Mouse (Mus musculus) heart, adult 18-20 months (tissue): ENCODE results near the gene Sprr1b. TPM values are rescaled to one million over a fixed set of nuclear protein-coding genes. Genes with fewer than 3 reads are reported as not detected.
"Not testable (repeated sequence)": the region's sequence is repeated elsewhere in the genome, so short reads cannot be mapped to it uniquely, and the experiment has no call there.

Experiments
- DNase-seq, 2 experiments: peaks; one replicate each; pipeline ENCODE4 v3.0.0; 2021 to 2022; ENCODE audit warnings: mixed read lengths in 1 of 2
- long read RNA-seq, 2 experiments: library from polyadenylated mRNA; stranded (forward); transcript quantifications; one replicate each; pipeline ENCODE4 v2.0.0; 2021
- total RNA-seq, 2 experiments: library from RNA; stranded (reverse); gene quantifications; 2 replicates each; pipeline ENCODE4 v1.2.3; 2021

The Sprr1b gene
- not detected for total RNA-seq
- long read RNA-seq, experiment 1 = 0 reads
- long read RNA-seq, experiment 2 = 0 reads

GRCm38 (mm10) chr3:92438689-92439088 lies at the start of gene Sprr1b:
Gene Sprr1b (minus strand): TSS chr3:92438789.
- DNase-seq = no peak

GRCm38 (mm10) chr3:92486307-92486706 lies 47.7 kb upstream of the Sprr1b start:
- DNase-seq = no peak

GRCm38 (mm10) chr3:92485863-92486262 lies 47.3 kb upstream of the Sprr1b start, which contains the start of gene Sprr1a:
Gene Sprr1a (minus strand): TSS chr3:92485895.
- DNase-seq = no peak

GRCm38 (mm10) chr3:92481249-92481648 lies 42.7 kb upstream of the Sprr1b start:
- not testable (repeated sequence) for DNase-seq

- DNase-seq = no peak
These were observed 31.5 kb upstream of the Sprr1b start for GRCm38 (mm10) chr3:92470111-92470510.

GRCm38 (mm10) chr3:92467424-92467823 lies 28.8 kb upstream of the Sprr1b start:
- DNase-seq = no peak

- no peak for DNase-seq
These were observed 28.0 kb upstream of the Sprr1b start for GRCm38 (mm10) chr3:92466576-92466975.

GRCm38 (mm10) chr3:92458620-92459019 lies 20.0 kb upstream of the Sprr1b start, which contains the start of gene Sprr3:
Gene Sprr3 (minus strand): TSS chr3:92458720.
- DNase-seq = no peak

- no peak for DNase-seq
These were observed 16.6 kb upstream of the Sprr1b start for GRCm38 (mm10) chr3:92455151-92455550.

GRCm38 (mm10) chr3:92440177-92440576 lies 1.6 kb upstream of the Sprr1b start:
- DNase-seq = no peak

GRCm38 (mm10) chr3:92432282-92432681 lies 6.3 kb downstream of the Sprr1b start, which contains the start of gene Sprr2k:
Gene Sprr2k (plus strand): TSS chr3:92432582.
- DNase-seq = no peak

GRCm38 (mm10) chr3:92429323-92429722 lies 9.3 kb downstream of the Sprr1b start, which contains the start of gene Gm9774:
Gene Gm9774 (minus strand): TSS chr3:92429423.
- no peak for DNase-seq

- no peak for DNase-seq
These were observed 20.8 kb downstream of the Sprr1b start, which contains the start of gene Sprr2j-ps for GRCm38 (mm10) chr3:92417782-92418181. Gene Sprr2j-ps (plus strand): TSS chr3:92418082.

- DNase-seq = no peak
These were observed 30.9 kb downstream of the Sprr1b start, which contains the start of gene Sprr2i for GRCm38 (mm10) chr3:92407691-92408090. Gene Sprr2i (plus strand): TSS chr3:92407991.

GRCm38 (mm10) chr3:92394301-92394700 lies 44.3 kb downstream of the Sprr1b start:
- DNase-seq = no peak

Other genes starting within 250 kb of the Sprr1b start
- not detected for gene Sprr2a1, start 223.0 kb downstream of the Sprr1b start, total RNA-seq
- gene Sprr2a2, start 222.9 kb downstream of the Sprr1b start, total RNA-seq = not detected
- not detected for gene Sprr2a3, start 153.4 kb downstream of the Sprr1b start, total RNA-seq
- not detected for gene Sprr2b, start 122.2 kb downstream of the Sprr1b start, total RNA-seq
- gene Sprr2d, start 99.6 kb downstream of the Sprr1b start, total RNA-seq = not detected
- gene Sprr2e, start 86.6 kb downstream of the Sprr1b start, total RNA-seq = not detected
- gene Sprr2f, start 73.6 kb downstream of the Sprr1b start, total RNA-seq = not detected
- gene Sprr2h, start 53.1 kb downstream of the Sprr1b start, total RNA-seq = not detected
- not detected for gene Sprr2i, start 30.8 kb downstream of the Sprr1b start, total RNA-seq
- not detected for gene Sprr2j-ps, start 20.7 kb downstream of the Sprr1b start, total RNA-seq
- gene Gm9774, start 9.4 kb downstream of the Sprr1b start, total RNA-seq = 1 to 10 TPM; 4.7 to 7.1 TPM
- gene Sprr2k, start 6.2 kb downstream of the Sprr1b start, total RNA-seq = not detected
- gene Sprr3, start 19.9 kb upstream of the Sprr1b start, total RNA-seq = not detected
- gene Sprr1a, start 47.1 kb upstream of the Sprr1b start, total RNA-seq = not detected
- not detected for gene Sprr4, start 61.7 kb upstream of the Sprr1b start, total RNA-seq
- not detected for gene 2310046K23Rik, start 95.7 kb upstream of the Sprr1b start, total RNA-seq
- not detected for gene Ivl, start 134.9 kb upstream of the Sprr1b start, total RNA-seq
- gene Smcp, start 150.2 kb upstream of the Sprr1b start, total RNA-seq = not detected
- not detected for gene 2210017I01Rik, start 168.7 kb upstream of the Sprr1b start, total RNA-seq
- not detected for gene Lce6a, start 182.9 kb upstream of the Sprr1b start, total RNA-seq
- not detected for gene Lce1a1, start 209.5 kb upstream of the Sprr1b start, total RNA-seq
- not detected for gene Lce1b, start 218.1 kb upstream of the Sprr1b start, total RNA-seq
- not detected for gene Lce1a2, start 231.5 kb upstream of the Sprr1b start, total RNA-seq
- gene Lce1c, start 240.5 kb upstream of the Sprr1b start, total RNA-seq = not detected
- gene Lce1d, start 248.4 kb upstream of the Sprr1b start, total RNA-seq = not detected